Mouse (Mus musculus): ENCODE results near the gene Ube2k. TPM values are rescaled to one million over a fixed set of nuclear protein-coding genes. Genes with fewer than 3 reads are reported as not detected.

The Ube2k gene
- polyA plus RNA-seq, 1 experiment from 2014 or later = 123 TPM

DNA sequence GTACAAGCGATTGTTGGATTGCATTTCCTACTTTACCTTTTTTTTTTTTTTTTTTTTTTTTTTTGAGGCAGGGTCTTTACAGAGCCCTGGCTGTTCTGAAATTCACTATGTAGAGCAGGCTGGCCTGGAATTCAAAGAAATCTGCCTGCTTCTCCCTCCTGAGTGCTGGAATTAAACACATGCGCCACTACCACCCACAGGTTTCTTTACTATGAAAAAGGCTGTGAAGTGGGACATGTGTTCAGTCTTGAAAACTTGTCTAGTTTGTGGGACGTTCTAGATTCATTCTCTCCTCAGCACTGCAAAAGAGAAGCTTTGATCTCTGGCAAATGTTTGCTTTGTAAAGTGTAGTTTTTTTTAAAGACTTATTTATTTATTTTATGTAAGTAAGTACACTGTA lies 4.9 kb downstream of the Ube2k start:
- H3K9me3 ChIP-seq (ENCODE audit: control insufficient read depth, low read length) = no peaks in the 10 kb centered on the region
- no peak overlapping the region for H3K4me3 ChIP-seq (ENCODE audit: low read depth, low read length)
- ATAC-seq (replicated peaks; ENCODE audit: low FRiP score, low TSS enrichment, low read depth) = no peak
- no peaks in the 10 kb centered on the region for H3K27me3 ChIP-seq (replicated peaks; ENCODE audit: control insufficient read depth, insufficient read depth, low read length)
- no peak overlapping the region for H3K9ac ChIP-seq (ENCODE audit: low read length)
- no peak overlapping the region for H3K27ac ChIP-seq (ENCODE audit: low read depth)
- 83% methylated on average over 3 of the region's 3 CpGs for WGBS
- H3K36me3 ChIP-seq (ENCODE audit: control insufficient read depth, insufficient read depth, low read length) = peaks cover 7% of the 10 kb centered on the region; the same call in 1 of the 2 replicates
- peaks cover 4% of the 10 kb centered on the region; the same call in 1 of the 2 replicates for H3K4me1 ChIP-seq (replicated peaks; ENCODE audit: control insufficient read depth, insufficient read depth, low read length)
- DNase-seq (ENCODE audit: low spot score) = no peak
- no peak overlapping the region for H3K4me2 ChIP-seq (ENCODE audit: low read length)

DNA sequence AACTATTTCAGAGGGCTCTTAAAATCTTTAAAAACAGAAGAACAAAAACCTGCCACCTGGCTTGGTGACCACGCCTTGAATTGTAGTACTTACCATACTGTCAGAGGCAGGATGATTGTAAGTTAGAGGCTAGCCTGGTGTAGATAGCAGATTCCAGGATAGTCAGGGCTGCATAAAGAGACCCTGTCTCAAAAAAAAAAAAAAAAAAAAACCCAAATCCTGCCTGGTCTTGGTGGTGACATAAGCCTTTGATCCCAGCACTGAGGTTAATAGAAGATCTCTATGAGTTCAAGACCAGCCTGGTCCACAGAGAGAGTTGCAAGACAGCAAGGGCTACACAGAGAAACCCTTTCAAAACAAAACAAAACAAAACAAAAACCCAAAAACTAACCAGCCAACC lies 6.5 kb downstream of the Ube2k start:
- ATAC-seq (replicated peaks; ENCODE audit: low FRiP score, low TSS enrichment, low read depth) = no peak
- H3K4me3 ChIP-seq (ENCODE audit: low read depth, low read length) = no peak overlapping the region
- no peak for DNase-seq (ENCODE audit: low spot score)
- no peak overlapping the region for H3K4me2 ChIP-seq (ENCODE audit: low read length)
- 92% methylated on average over 1 of the region's 1 CpGs for WGBS
- H3K27ac ChIP-seq (ENCODE audit: low read depth) = no peak overlapping the region
- peaks cover 4% of the 10 kb centered on the region; the same call in 1 of the 2 replicates for H3K4me1 ChIP-seq (replicated peaks; ENCODE audit: control insufficient read depth, insufficient read depth, low read length)
- no peaks in the 10 kb centered on the region for H3K9me3 ChIP-seq (ENCODE audit: control insufficient read depth, low read length)
- H3K9ac ChIP-seq (ENCODE audit: low read length) = no peak overlapping the region
- no peaks in the 10 kb centered on the region for H3K27me3 ChIP-seq (replicated peaks; ENCODE audit: control insufficient read depth, insufficient read depth, low read length)
- H3K36me3 ChIP-seq (ENCODE audit: control insufficient read depth, insufficient read depth, low read length) = peaks cover 7% of the 10 kb centered on the region; the same call in 1 of the 2 replicates

DNA sequence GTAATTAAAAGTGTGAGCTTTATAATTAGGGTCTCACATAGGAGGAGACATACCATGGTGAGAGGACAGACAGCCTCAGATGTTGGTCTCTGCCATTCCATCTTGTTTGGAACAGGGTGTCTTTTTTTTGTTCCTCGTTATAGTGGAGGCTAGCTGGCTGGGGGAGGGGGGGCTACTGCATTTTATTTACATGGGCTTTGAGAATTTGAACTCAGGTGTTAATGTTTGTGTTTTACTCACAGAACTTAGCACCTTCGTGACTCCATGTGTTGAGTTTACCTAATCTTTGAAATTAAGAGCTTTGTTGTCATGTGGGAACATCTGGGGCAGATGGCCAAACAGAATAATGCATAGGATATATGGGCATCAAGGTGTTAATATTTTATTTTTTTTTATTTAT lies 7.6 kb downstream of the Ube2k start:
- DNase-seq (ENCODE audit: low spot score) = no peak
- ATAC-seq (replicated peaks; ENCODE audit: low FRiP score, low TSS enrichment, low read depth) = no peak
- Histone ChIP-seq H3K4me1 (replicated peaks; ENCODE audit: control insufficient read depth, insufficient read depth, low read length) (no peaks in the 10 kb centered on the region), H3K27me3 (replicated peaks; ENCODE audit: control insufficient read depth, insufficient read depth, low read length) (no peaks in the 10 kb centered on the region), H3K36me3 (ENCODE audit: control insufficient read depth, insufficient read depth, low read length) (0 out of 2 replicates have a peak, but pooled peaks cover 7% of the 10 kb centered on the region), H3K27ac (ENCODE audit: low read depth) (no peak overlapping the region), H3K4me3 (ENCODE audit: low read depth, low read length) (no peak overlapping the region), H3K9ac (ENCODE audit: low read length) (no peak overlapping the region), H3K9me3 (ENCODE audit: control insufficient read depth, low read length) (no peaks in the 10 kb centered on the region), H3K4me2 (ENCODE audit: low read length) (no peak overlapping the region)
- 82% methylated on average over 2 of the region's 2 CpGs for WGBS

GRCm38 (mm10) chr5:65549677-65550076 lies 12.6 kb downstream of the Ube2k start:
- 72% methylated on average over 1 of the region's 1 CpGs for WGBS
- no peak for DNase-seq (ENCODE audit: low spot score)
- no peak overlapping the region for H3K4me2 ChIP-seq (ENCODE audit: low read length)

DNA sequence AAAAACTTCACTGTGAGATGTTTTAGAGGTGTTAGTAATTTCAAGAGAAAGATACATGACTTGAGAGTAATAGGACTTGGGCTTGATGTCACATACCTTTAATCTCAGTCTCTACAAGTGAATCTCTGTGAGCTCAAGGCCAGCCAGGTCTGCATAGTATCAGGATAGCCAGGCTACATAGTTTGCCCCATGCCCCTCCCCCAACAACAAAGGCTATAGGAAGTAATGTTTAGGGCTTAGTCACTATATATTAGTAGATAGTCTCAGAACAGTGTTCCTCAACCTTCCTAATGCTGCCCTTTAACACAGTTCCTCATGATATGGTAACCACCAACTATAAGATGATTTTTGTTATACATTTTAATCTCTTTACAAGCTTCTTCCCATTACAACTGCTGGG lies 20.1 kb downstream of the Ube2k start:
- H3K4me3 ChIP-seq (ENCODE audit: low read depth, low read length) = no peak overlapping the region
- ATAC-seq (replicated peaks; ENCODE audit: low FRiP score, low TSS enrichment, low read depth) (no peak), DNase-seq (ENCODE audit: low spot score) (no peak)
- H3K4me1 ChIP-seq (replicated peaks; ENCODE audit: control insufficient read depth, insufficient read depth, low read length) = no peaks in the 10 kb centered on the region
- peaks cover 3% of the 10 kb centered on the region; the same call in 1 of the 2 replicates for H3K36me3 ChIP-seq (ENCODE audit: control insufficient read depth, insufficient read depth, low read length)
- no peaks in the 10 kb centered on the region for H3K27me3 ChIP-seq (replicated peaks; ENCODE audit: control insufficient read depth, insufficient read depth, low read length)
- H3K4me2 ChIP-seq (ENCODE audit: low read length) = no peak overlapping the region
- H3K9ac ChIP-seq (ENCODE audit: low read length) = no peak overlapping the region
- H3K27ac ChIP-seq (ENCODE audit: low read depth) = no peak overlapping the region
- no peaks in the 10 kb centered on the region for H3K9me3 ChIP-seq (ENCODE audit: control insufficient read depth, low read length)

More at GRCm38 (mm10) chr5:65549677-65550076, 12.6 kb downstream of the Ube2k start:
- Histone ChIP-seq H3K9ac (ENCODE audit: low read length) (no peak overlapping the region), H3K27ac (ENCODE audit: low read depth) (no peak overlapping the region), H3K36me3 (ENCODE audit: control insufficient read depth, insufficient read depth, low read length) (0 out of 2 replicates have a peak, but pooled peaks cover 4% of the 10 kb centered on the region), H3K4me3 (ENCODE audit: low read depth, low read length) (no peak overlapping the region), H3K4me1 (replicated peaks; ENCODE audit: control insufficient read depth, insufficient read depth, low read length) (no peaks in the 10 kb centered on the region), H3K9me3 (ENCODE audit: control insufficient read depth, low read length) (no peaks in the 10 kb centered on the region), H3K27me3 (replicated peaks; ENCODE audit: control insufficient read depth, insufficient read depth, low read length) (no peaks in the 10 kb centered on the region)
- no peak for ATAC-seq (replicated peaks; ENCODE audit: low FRiP score, low TSS enrichment, low read depth)

- 49% methylated on average over 20 of the region's 20 CpGs for WGBS
- DNase-seq (ENCODE audit: low spot score) (peak; percentile 52), ATAC-seq (replicated peaks; ENCODE audit: low FRiP score, low TSS enrichment, low read depth) (no peak)
These were observed 24.3 kb downstream of the Ube2k start for GRCm38 (mm10) chr5:65561125-65561893.

DNA sequence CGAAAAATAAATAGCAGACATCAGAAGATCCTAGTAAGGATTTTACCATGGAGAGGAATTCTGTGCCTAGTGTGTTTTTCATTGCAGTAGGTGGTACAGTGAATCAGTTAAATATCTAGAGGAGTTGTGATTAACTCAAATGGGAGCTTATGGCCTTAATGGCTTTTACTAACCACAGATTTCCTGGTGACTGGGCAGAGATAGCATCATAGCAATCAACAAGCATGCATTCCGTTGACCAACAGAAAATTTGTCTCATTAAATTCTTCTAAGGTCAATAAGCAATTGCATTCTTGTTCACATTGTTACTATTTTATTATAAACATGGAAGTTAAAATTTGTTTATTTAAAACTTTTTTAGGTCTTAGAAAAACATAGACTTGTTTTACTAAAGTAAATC lies 28.5 kb downstream of the Ube2k start:
- Histone ChIP-seq H3K27ac (ENCODE audit: low read depth) (no peak overlapping the region), H3K4me2 (ENCODE audit: low read length) (no peak overlapping the region), H3K4me3 (ENCODE audit: low read depth, low read length) (no peak overlapping the region), H3K27me3 (replicated peaks; ENCODE audit: control insufficient read depth, insufficient read depth, low read length) (no peaks in the 10 kb centered on the region), H3K9ac (ENCODE audit: low read length) (no peak overlapping the region), H3K9me3 (ENCODE audit: control insufficient read depth, low read length) (no peaks in the 10 kb centered on the region), H3K36me3 (ENCODE audit: control insufficient read depth, insufficient read depth, low read length) (peaks cover 28% of the 10 kb centered on the region), H3K4me1 (replicated peaks; ENCODE audit: control insufficient read depth, insufficient read depth, low read length) (no peaks in the 10 kb centered on the region)
- 85% methylated on average over 2 of the region's 2 CpGs for WGBS
- DNase-seq (ENCODE audit: low spot score) = no peak
- no peak for ATAC-seq (replicated peaks; ENCODE audit: low FRiP score, low TSS enrichment, low read depth)

More at GRCm38 (mm10) chr5:65561125-65561893, 24.3 kb downstream of the Ube2k start:
- no peak overlapping the region for H3K4me2 ChIP-seq (ENCODE audit: low read length)
- H3K4me1 ChIP-seq (replicated peaks; ENCODE audit: control insufficient read depth, insufficient read depth, low read length) = no peaks in the 10 kb centered on the region
- no peak overlapping the region for H3K4me3 ChIP-seq (ENCODE audit: low read depth, low read length)
- H3K27me3 ChIP-seq (replicated peaks; ENCODE audit: control insufficient read depth, insufficient read depth, low read length) = no peaks in the 10 kb centered on the region
- H3K36me3 ChIP-seq (ENCODE audit: control insufficient read depth, insufficient read depth, low read length) = peaks cover 5% of the 10 kb centered on the region; the same call in 1 of the 2 replicates
- no peak overlapping the region for H3K9ac ChIP-seq (ENCODE audit: low read length)
- no peaks in the 10 kb centered on the region for H3K9me3 ChIP-seq (ENCODE audit: control insufficient read depth, low read length)
- H3K27ac ChIP-seq (ENCODE audit: low read depth) = no peak overlapping the region

- no peak overlapping the region for H3K27ac ChIP-seq (ENCODE audit: low read depth)
- H3K9me3 ChIP-seq (ENCODE audit: control insufficient read depth, low read length) = no peaks in the 10 kb centered on the region
- H3K4me2 ChIP-seq (ENCODE audit: low read length) = no peak overlapping the region
- no peaks in the 10 kb centered on the region for H3K27me3 ChIP-seq (replicated peaks; ENCODE audit: control insufficient read depth, insufficient read depth, low read length)
- ATAC-seq (replicated peaks; ENCODE audit: low FRiP score, low TSS enrichment, low read depth) (no peak), DNase-seq (ENCODE audit: low spot score) (no peak)
- no peak overlapping the region for H3K9ac ChIP-seq (ENCODE audit: low read length)
- WGBS = 79% methylated on average over 2 of the region's 2 CpGs
- no peaks in the 10 kb centered on the region for H3K4me1 ChIP-seq (replicated peaks; ENCODE audit: control insufficient read depth, insufficient read depth, low read length)
- H3K4me3 ChIP-seq (ENCODE audit: low read depth, low read length) = no peak overlapping the region
- H3K36me3 ChIP-seq (ENCODE audit: control insufficient read depth, insufficient read depth, low read length) = peaks cover 36% of the 10 kb centered on the region
These were observed 37.8 kb downstream of the Ube2k start for GRCm38 (mm10) chr5:65574876-65575275.

GRCm38 (mm10) chr5:65575896-65576295 lies 38.9 kb downstream of the Ube2k start:
- 84% methylated on average over 2 of the region's 2 CpGs for WGBS
- Histone ChIP-seq H3K9me3 (ENCODE audit: control insufficient read depth, low read length) (no peaks in the 10 kb centered on the region), H3K36me3 (ENCODE audit: control insufficient read depth, insufficient read depth, low read length) (peaks cover 35% of the 10 kb centered on the region), H3K27me3 (replicated peaks; ENCODE audit: control insufficient read depth, insufficient read depth, low read length) (no peaks in the 10 kb centered on the region), H3K4me1 (replicated peaks; ENCODE audit: control insufficient read depth, insufficient read depth, low read length) (no peaks in the 10 kb centered on the region), H3K4me2 (ENCODE audit: low read length) (no peak overlapping the region), H3K27ac (ENCODE audit: low read depth) (no peak overlapping the region), H3K9ac (ENCODE audit: low read length) (no peak overlapping the region), H3K4me3 (ENCODE audit: low read depth, low read length) (no peak overlapping the region)
- no peak for DNase-seq (ENCODE audit: low spot score)
- no peak for ATAC-seq (replicated peaks; ENCODE audit: low FRiP score, low TSS enrichment, low read depth)
